Mouse (Mus musculus): ENCODE data around the gene Ralgapa2. TPM values are rescaled to one million over a fixed set of nuclear protein-coding genes. Genes with fewer than 3 reads are reported as not detected.
"Not testable (repeated sequence)": the region's sequence is repeated elsewhere in the genome, so short reads cannot be mapped to it uniquely, and the experiment has no call there.

Gene Ralgapa2
- total RNA-seq, 4 experiments from 2014 or later, result 19.6 to 23.7 (median 20.7) TPM

DNA sequence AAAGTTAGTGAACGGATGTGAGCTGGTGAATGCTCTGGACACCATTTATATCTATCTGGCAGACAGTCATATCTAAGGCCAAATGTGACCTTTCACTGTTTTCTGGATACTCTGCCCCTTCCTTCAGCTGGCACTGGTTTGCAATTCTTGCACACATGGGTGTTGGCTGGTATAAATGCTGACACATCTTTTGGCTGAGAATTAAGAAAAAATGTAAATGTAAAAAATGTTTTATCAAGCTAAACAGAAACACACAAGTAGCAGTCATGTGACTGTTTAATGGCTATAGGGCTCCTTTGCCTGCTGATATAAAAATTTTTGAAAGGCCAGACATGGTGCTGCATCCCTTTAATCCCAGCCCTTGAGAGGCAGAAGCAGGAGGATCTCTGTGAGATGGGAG, 13.0 kb downstream of the Ralgapa2 start:
- DNase-seq (ENCODE audit: low spot score in 2 of 2), result no peak

DNA sequence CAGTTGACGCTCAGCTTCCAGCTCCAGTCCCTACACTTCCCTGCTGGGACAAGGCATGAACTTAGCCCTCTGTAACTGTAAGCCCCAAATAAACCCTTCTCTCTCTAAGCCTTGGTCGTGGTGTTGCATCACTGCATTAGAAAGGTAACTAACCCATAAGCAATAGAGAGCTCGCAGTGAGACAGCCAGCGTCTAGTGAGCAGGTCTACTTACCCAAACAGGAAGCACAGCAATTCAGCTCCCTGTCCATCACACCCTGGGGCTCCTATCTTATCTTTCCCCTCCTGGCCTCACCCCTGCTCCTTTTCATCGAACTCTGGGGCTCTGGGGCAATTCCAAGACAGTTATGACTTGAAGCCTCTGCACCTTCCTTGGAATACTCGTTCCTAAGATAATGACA, 13.8 kb downstream of the Ralgapa2 start:
- no peak for DNase-seq (ENCODE audit: low spot score in 2 of 2)

DNA sequence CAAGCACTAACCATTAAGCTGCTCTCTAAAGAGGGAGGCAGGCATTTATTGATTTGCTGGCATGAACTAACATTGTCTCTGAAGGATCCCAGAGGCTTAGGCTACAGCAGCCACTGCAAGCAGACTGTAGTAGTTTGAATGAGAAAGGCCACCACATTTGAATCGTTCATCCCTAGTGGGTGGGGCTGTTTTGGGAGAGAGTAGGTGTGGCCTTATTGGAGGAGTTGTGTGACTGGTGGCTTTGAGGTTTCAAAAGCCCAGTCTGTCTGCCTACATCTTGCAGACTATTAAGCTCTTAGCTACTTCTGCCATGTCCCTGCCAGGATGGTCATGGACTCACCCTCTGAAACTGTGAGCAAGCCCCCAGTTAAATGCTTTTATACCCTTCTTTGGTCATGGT, 15.1 kb downstream of the Ralgapa2 start:
- no peak for DNase-seq (ENCODE audit: low spot score in 2 of 2)

- DNase-seq (ENCODE audit: low spot score in 2 of 2), result no peak
Observed at GRCm38 (mm10) chr2:146495781-146496180, 16.4 kb downstream of the Ralgapa2 start.

GRCm38 (mm10) chr2:146493354-146493946, 18.7 kb downstream of the Ralgapa2 start:
- DNase-seq (ENCODE audit: low spot score in 2 of 2), result no peak

GRCm38 (mm10) chr2:146491830-146492610, 20.1 kb downstream of the Ralgapa2 start:
- no peak for DNase-seq (ENCODE audit: low spot score in 2 of 2)

DNA sequence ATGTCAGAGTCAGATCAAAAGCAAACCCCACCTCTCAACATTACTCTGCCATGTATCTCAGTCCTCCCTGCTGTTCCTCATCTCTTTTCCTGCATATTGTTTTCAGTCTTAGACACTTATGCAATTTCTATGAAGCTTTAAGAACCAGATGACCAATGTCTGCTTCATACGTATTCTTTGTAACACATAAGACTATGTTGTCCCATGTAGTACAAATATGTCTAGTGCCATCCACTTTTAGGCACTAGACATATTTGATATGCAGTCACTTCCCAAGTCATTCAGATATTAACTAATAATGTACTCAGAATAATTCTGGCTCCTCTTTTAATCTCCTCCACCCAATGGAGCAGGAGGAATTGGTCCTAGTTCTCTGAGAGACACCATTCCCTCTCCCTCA, 21.2 kb downstream of the Ralgapa2 start:
- no peak for DNase-seq (ENCODE audit: low spot score in 2 of 2)

GRCm38 (mm10) chr2:146488291-146488690, 23.9 kb downstream of the Ralgapa2 start:
- no peak for DNase-seq (ENCODE audit: low spot score in 2 of 2)

- DNase-seq (ENCODE audit: low spot score in 2 of 2), result no peak
Observed at GRCm38 (mm10) chr2:146482859-146483258, 29.3 kb downstream of the Ralgapa2 start.

DNA sequence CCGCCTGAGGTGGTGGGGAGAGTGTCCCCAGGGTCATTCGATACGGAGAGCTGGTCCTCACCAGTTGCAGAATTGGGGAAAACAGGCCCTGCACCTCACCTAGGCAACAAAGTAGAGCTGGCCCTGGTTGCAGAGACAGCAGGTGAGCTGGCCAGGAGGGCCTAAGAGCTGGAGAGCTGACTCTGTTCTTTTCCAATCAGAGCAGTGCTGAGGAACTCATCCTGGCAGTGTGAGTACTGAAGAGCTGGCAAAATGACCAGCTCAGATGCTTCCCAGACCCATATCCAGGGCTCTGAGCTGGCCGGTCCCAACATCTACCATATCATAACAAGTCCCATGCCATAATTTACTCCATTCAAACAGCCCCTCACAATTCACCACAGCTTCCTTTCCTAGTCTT, 34.7 kb downstream of the Ralgapa2 start:
- DNase-seq (ENCODE audit: low spot score in 2 of 2), result no peak

GRCm38 (mm10) chr2:146476428-146476972, 35.6 kb downstream of the Ralgapa2 start:
- no peak for DNase-seq (ENCODE audit: low spot score in 2 of 2)

GRCm38 (mm10) chr2:146476001-146476400, 36.1 kb downstream of the Ralgapa2 start:
- DNase-seq (ENCODE audit: low spot score in 2 of 2), result no peak

DNA sequence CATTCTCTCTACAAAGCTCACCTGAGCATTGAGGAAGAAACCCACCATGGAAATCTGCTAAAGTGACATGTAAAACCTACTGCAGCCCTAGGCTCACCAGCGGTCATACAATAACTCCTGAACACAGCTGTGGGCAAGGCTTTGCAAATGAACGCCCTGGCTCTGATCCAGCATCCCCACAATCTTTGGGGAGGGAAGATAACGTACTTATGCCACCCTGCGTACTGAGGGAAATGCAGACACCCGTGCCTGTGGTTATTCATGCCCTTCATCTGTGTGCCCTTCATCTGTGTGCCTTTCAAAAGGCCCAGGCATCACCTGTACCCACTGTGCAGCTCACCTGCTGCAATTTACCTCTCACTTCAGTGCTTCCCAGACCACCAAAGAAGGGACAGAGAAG, 41.2 kb downstream of the Ralgapa2 start:
- no peak for DNase-seq (ENCODE audit: low spot score in 2 of 2)

- DNase-seq (ENCODE audit: low spot score in 2 of 2), result no peak
Observed at GRCm38 (mm10) chr2:146469707-146470420, 42.3 kb downstream of the Ralgapa2 start.

GRCm38 (mm10) chr2:146468898-146469297, 43.2 kb downstream of the Ralgapa2 start:
- no peak for DNase-seq (ENCODE audit: low spot score in 2 of 2)

DNA sequence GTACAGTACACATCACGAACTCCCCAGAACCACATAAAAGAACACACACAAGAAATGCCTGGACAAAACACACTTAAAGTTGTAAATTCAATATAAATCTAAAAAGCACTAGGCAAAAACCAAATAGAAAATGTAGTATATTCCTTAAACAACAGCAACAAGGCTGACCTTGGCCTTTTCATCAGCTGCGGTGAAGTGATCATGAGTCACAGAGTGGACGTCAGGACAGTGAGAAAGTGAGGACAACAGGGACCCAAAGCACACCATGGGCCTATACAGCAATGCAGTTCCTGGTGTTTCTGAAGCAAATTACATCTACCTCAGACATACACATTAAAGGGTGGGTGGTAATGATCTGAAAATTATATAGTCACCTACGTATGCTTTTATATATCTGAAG, 44.1 kb downstream of the Ralgapa2 start:
- no peak for DNase-seq (ENCODE audit: low spot score in 2 of 2)

DNA sequence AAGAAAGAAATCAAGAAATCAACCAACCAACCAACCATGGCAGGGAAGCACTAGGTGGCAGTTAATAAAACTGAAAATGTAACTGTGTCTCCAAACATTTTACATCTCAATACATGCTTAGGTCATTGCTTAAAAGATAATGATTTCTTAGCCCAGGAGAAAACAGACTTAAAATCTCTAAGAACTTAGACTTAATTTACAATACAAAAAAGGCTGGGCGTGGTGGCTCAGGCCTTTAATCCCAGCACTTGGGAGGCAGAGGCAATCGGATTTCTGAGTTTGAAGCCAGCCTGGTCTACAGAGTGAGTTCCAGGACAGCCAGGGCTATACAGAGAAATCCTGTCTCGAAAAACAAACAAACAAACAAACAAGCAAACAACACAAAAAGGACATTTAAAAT, 45.3 kb downstream of the Ralgapa2 start:
- not testable (repeated sequence) for DNase-seq (ENCODE audit: low spot score in 2 of 2)

GRCm38 (mm10) chr2:146457494-146457893, 54.6 kb downstream of the Ralgapa2 start:
- DNase-seq (ENCODE audit: low spot score in 2 of 2), result no peak

DNA sequence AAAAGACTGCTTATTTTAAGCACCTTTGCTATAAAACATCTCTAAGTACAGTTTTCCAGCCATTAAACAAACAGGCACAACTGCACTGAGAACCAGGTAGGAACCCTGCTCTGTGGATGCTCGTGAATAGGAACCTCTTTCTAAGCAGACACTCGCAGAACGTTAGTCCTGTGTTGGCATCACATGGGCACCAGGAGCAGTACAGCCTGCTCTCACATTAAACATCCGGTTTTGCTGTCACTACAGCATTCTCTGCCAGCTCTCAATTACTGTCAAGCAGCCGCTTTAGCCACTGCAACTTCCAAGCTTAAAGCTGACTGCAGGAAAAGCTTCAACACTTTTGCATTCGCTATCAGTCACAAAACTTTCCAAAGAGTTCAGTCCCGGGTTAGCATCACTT, 55.5 kb downstream of the Ralgapa2 start:
- DNase-seq (ENCODE audit: low spot score in 2 of 2), result no peak

DNA sequence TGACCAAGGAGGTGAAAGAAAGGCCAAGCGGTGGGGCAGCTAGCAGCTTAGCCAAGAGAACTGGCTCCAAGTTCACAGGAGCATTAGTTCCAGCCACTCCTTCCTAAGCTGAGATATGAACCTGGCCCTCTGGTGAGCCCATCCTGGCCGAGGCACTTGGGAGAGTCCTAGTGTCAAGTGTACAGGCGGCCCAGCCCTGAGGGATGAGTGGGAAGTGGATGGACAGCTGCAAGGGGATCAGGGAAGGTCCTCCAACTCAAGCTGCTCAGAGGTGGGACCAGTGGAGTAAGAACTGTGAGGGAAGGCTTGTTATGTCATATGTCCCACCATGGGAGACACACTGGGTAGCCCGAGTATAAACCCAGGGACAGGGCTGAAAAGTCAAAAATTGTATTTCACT, 56.1 kb downstream of the Ralgapa2 start:
- no peak for DNase-seq (ENCODE audit: low spot score in 2 of 2)

GRCm38 (mm10) chr2:146444009-146444408, 68.1 kb downstream of the Ralgapa2 start:
- no peak for DNase-seq (ENCODE audit: low spot score in 2 of 2)

- no peak for DNase-seq (ENCODE audit: low spot score in 2 of 2)
Observed at GRCm38 (mm10) chr2:146443291-146443875, 68.8 kb downstream of the Ralgapa2 start.

All from left cerebral cortex, adult 8-10 months (tissue).